Mouse (Mus musculus) kidney, adult 2 months (tissue): ENCODE results near the gene Brpf3.

Source experiments
- CTCF ChIP-seq: fragments of 200-500 bp; conservative IDR thresholded peaks from 2 replicates; pipeline ENCODE4 v1.5.1; 2011; ENCODE audit warnings: low read depth, mild to moderate bottlenecking, control low read depth, low read length, moderate library complexity, mixed read lengths; ENCODE audit not compliant: insufficient read depth, insufficient read length
- POLR2A ChIP-seq: fragments of 200-500 bp; IDR thresholded peaks from one replicate; pipeline ENCODE4 v1.6.1; 2011; ENCODE audit warnings: low read depth, low read length, control low read depth

DNA sequence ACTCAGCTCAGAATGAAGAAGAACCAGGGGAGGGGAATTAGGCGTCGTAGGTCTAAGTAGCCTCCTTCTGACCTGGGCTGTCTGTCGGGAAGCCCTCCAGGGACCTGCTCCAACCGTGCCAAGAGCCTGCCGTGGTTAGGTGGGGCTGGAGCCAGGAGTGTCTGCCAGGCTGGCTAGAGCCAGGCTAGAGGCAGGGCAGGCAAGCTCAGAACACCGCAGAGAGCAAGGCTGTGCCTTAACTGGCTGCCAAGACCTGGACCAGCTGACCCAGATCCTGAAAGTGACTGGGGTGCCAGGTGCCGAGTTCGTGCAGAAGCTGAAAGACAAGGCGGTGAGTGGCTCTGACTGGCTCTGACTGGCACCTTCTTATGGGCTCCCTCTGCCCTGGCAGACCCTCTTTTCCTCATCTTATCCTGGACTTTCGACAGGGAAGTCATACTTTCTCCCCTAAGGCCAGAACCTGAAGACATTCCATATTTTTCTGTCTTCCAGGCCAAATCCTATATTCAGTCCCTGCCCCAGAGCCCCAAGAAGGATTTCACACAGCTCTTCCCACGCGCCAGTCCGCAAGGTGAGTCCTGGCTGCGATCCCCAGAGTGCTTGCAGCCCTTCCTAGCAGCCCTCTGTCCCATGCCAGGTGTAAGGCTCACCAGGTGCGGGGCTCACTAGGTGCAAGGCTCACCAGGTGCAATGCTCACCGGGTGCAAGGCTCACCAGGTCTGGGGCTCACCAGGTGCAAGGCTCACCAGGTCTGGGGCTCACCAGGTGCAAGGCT lies 23.5 kb upstream of the Brpf3 start:
- no peak for TF ChIP-seq POLR2A
- no peak for TF ChIP-seq CTCF
